Mouse (Mus musculus) effector memory CD4-positive, alpha-beta T cell, adult 7 months (primary cell): Measurements from ENCODE around the gene Alkbh2. TPM values are rescaled to one million over a fixed set of nuclear protein-coding genes. Genes with fewer than 3 reads are reported as not detected.

Experiments used
- polyA plus RNA-seq: library from polyadenylated mRNA; unstranded; fragments of 100-300 nt; shearing (Covaris generic); gene quantifications from one replicate; pipeline ENCODE4 v1.2.1, GENCODE M21; 2017

Alkbh2 gene
- polyA plus RNA-seq = 9.4 TPM

GRCm38 (mm10) chr5:114127374-114128349 is at the start of gene Alkbh2:
TSS of gene Alkbh2 (minus strand) at chr5:114128218.

DNA sequence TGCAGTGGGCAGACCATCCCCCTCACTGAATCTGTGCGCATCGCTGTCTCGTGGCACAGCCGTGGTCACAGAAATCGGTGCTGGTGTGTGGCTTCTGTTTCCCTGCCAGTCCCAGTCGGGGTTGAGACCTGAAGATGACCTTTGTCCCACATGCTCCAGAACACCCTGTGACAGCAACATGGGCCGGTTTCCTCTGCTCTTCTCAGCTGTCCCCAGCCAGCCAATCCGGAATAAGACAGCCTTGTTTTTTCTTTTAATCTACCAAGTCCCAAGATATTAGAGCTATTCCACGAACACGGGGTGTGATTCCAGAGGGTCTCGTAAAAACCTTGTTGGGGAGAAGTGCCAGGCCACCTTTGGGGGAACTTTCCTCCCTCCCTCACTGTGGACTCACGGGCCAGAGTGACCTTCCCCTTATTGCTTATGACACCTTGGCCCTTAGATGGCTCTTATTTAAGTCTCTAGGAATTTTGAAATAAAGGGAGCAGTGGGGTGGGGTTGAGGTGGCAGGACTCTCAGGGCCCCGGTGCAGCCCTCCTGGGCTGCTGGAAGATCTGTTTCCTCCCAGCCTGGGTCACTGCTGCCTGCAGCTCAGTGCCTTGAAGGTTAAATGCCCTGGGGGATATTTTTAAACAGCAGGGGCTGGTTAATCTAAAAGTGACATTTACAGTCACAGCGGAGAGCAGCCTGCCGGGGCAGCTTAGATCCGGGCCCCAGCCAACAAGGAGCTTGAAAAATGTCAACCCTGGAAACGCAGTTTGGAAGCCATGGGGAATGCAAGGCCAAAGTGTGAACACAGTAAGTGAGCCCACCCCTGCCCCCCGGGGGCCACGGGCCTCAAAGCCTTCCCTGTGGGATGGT is 18.2 kb upstream of the Alkbh2 start, which contains the start of gene Acacb:
Gene Acacb, plus strand, starts transcription at position 508 of the 861 bp plus-strand sequence.

GRCm38 (mm10) chr5:114130211-114130605 is 2.2 kb upstream of the Alkbh2 start, which contains the start of gene Ung:
TSS of gene Ung (plus strand) at chr5:114130386.

DNA sequence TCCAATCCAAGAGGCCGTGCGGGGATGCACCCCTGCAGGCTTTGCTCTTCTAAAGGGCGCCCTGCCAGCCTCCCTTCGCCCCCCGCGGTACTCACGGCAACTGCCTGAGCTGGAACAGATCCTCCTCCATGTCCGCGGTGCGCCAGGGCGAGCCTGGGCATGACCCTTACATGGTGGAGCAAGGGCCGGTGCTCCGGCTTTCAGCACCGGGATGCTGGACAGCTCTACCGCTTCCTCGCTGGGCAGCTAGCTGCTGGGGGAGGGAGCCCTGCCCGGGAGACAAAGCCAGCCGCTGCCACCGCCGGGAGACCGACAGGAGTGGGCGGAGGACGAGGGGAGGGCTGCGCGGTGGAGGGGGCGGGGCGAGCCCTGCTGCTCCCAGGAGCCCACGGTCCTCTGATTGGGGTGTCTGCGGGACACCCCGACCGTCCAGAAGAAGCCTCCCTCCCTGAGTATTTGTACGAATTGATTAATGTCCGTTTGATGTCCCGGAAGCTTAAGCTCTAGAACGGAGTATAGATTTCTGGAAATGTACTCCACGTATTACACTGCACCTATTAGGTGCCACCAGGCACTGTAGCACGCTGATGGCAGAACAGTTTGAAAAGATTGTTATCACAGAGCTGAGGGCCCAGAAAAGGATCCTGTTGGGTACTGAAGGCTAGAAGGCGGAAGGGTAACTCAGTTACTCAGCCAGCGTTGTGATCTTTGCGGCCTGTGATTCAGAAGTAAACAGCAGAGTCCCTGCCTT is 36.8 kb downstream of the Alkbh2 start, which contains the start of gene Svop:
Gene Svop, minus strand, starts transcription at position 514 of the 751 bp plus-strand sequence.

Other genes starting within 250 kb of the Alkbh2 start
- 90.7 TPM for gene Coro1c, start 219.5 kb downstream of the Alkbh2 start, polyA plus RNA-seq
- 31.2 TPM for gene Ssh1, start 134.3 kb downstream of the Alkbh2 start, polyA plus RNA-seq
- gene Dao, start 124.5 kb downstream of the Alkbh2 start, polyA plus RNA-seq = 1.1 TPM
- gene Usp30, start 62.8 kb downstream of the Alkbh2 start, polyA plus RNA-seq = 4.7 TPM
- 0.29 TPM for gene Svop, start 36.6 kb downstream of the Alkbh2 start, polyA plus RNA-seq
- 3.3 TPM for gene Ung, start 2.2 kb upstream of the Alkbh2 start, polyA plus RNA-seq
- gene Acacb, start 18.3 kb upstream of the Alkbh2 start, polyA plus RNA-seq = 1.1 TPM
- gene Foxn4, start 145.6 kb upstream of the Alkbh2 start, polyA plus RNA-seq = not detected
- 1.4 TPM for gene Myo1h, start 160.9 kb upstream of the Alkbh2 start, polyA plus RNA-seq